Mouse (Mus musculus): ENCODE measurements around the gene Zswim8. TPM values are rescaled to one million over a fixed set of nuclear protein-coding genes. Genes with fewer than 3 reads are reported as not detected.

Zswim8 gene
- polyA plus RNA-seq, 1 experiment from 2014 or later, result 30.6 TPM

DNA sequence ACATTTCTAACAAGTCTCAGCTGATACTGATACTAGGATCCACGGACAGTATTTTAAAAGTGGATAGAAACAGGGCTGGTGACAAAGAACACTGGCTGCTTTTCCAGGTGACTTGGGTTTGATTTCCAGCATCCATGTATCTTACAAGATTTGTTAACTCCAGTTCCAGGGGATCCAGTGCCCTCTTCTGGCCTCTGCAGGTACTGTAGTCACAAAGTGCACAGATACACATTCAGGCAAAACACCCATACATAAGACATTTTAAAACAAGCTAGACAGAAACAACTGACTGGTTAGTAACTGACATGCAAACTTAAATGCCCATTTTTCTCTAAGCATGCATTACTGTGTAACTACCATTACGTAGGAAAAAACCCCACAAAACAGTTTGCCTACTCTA lies 34.4 kb upstream of the Zswim8 start:
- Histone ChIP-seq H3K9me3 (replicated peaks) (no peaks in the 10 kb centered on the region), H3K9ac (no peak overlapping the region), H3K27ac (no peak overlapping the region; the same call in 1 of the 2 replicates), H3K4me3 (replicated peaks) (0 out of 2 replicates have a peak overlapping the region, but pooled peaks have one; percentile 8), H3K4me2 (peak overlapping the region; percentile 70; the same call in 1 of the 2 replicates), H3K4me1 (peaks cover 14% of the 10 kb centered on the region), H3K36me3 (peaks cover 24% of the 10 kb centered on the region), H3K27me3 (peaks cover 8% of the 10 kb centered on the region)
- no peak for ATAC-seq (replicated peaks; ENCODE audit: low FRiP score)
- WGBS, result 92% methylated on average over 2 of the region's 2 CpGs

- H3K9me3 ChIP-seq (replicated peaks), result no peaks in the 10 kb centered on the region
- peak; percentile 41; the same call in 1 of the 2 replicates for ATAC-seq (replicated peaks; ENCODE audit: low FRiP score)
- peaks cover 31% of the 10 kb centered on the region for H3K36me3 ChIP-seq
- peak overlapping the region; percentile 98 for H3K27ac ChIP-seq
- H3K9ac ChIP-seq, result 0 out of 2 replicates have a peak overlapping the region, but pooled peaks have one; percentile 23
- H3K4me1 ChIP-seq, result peaks cover 14% of the 10 kb centered on the region
- WGBS, result 12% methylated on average over 13 of the region's 13 CpGs
- peaks cover 8% of the 10 kb centered on the region for H3K27me3 ChIP-seq
- peak overlapping the region; percentile 72 for H3K4me3 ChIP-seq (replicated peaks)
- H3K4me2 ChIP-seq, result peak overlapping the region; percentile 70
These were observed 33.7 kb upstream of the Zswim8 start for GRCm38 (mm10) chr14:20673735-20674063.

- peaks cover 14% of the 10 kb centered on the region for H3K4me1 ChIP-seq
- peaks cover 8% of the 10 kb centered on the region for H3K27me3 ChIP-seq
- H3K4me3 ChIP-seq (replicated peaks), result peak within 1 kb of the TSS; percentile 72
- peak within 1 kb of the TSS; percentile 70 for H3K4me2 ChIP-seq
- H3K36me3 ChIP-seq, result peaks cover 37% of the 10 kb centered on the region
- peak within 1 kb of the TSS; percentile 73 for H3K9ac ChIP-seq
- H3K9me3 ChIP-seq (replicated peaks), result no peaks in the 10 kb centered on the region
- WGBS, result 1% methylated on average over 43 of the region's 43 CpGs
- peak; percentile 97 for ATAC-seq (replicated peaks; ENCODE audit: low FRiP score)
- peak within 1 kb of the TSS; percentile 98 for H3K27ac ChIP-seq
These were observed 33.1 kb upstream of the Zswim8 start, which contains the start of gene Sec24c for GRCm38 (mm10) chr14:20674064-20674833. Gene Sec24c, plus strand, starts transcription at chr14:20674308.

GRCm38 (mm10) chr14:20677906-20678305 lies 29.4 kb upstream of the Zswim8 start:
- H3K4me3 ChIP-seq (replicated peaks), result no peak overlapping the region
- no peak overlapping the region for H3K4me2 ChIP-seq
- 95% methylated on average over 4 of the region's 4 CpGs for WGBS
- H3K27ac ChIP-seq, result no peak overlapping the region
- H3K9me3 ChIP-seq (replicated peaks), result no peaks in the 10 kb centered on the region
- no peak for ATAC-seq (replicated peaks; ENCODE audit: low FRiP score)
- H3K9ac ChIP-seq, result no peak overlapping the region
- peaks cover 73% of the 10 kb centered on the region for H3K36me3 ChIP-seq
- peaks cover 14% of the 10 kb centered on the region for H3K4me1 ChIP-seq
- no peaks in the 10 kb centered on the region for H3K27me3 ChIP-seq

GRCm38 (mm10) chr14:20681742-20682141 lies 25.6 kb upstream of the Zswim8 start:
- Histone ChIP-seq H3K27me3 (no peaks in the 10 kb centered on the region), H3K4me2 (no peak overlapping the region), H3K4me1 (no peaks in the 10 kb centered on the region), H3K4me3 (replicated peaks) (no peak overlapping the region), H3K9me3 (replicated peaks) (no peaks in the 10 kb centered on the region), H3K36me3 (peaks cover 100% of the 10 kb centered on the region), H3K27ac (no peak overlapping the region), H3K9ac (no peak overlapping the region)
- 97% methylated on average over 2 of the region's 2 CpGs for WGBS
- ATAC-seq (replicated peaks; ENCODE audit: low FRiP score), result no peak

DNA sequence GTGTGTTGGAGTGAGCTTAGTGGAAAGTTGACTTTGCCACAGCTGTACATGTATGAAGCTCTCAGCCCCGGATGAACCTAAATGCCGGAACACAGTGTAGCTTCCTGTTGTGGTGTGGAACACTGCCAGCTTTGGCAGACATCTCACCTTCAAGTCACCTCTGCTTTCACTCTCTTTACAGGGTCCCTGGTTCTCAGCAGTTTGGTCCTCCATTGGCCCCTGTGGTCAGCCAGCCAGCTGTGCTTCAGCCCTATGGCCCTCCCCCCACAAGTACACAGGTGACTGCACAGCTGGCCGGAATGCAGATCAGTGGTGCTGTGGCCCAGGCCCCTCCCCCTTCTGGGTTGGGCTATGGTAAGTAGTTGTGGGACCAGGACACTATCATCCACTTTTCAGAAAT lies 24.9 kb upstream of the Zswim8 start:
- H3K27ac ChIP-seq, result no peak overlapping the region
- H3K4me1 ChIP-seq, result no peaks in the 10 kb centered on the region
- no peak overlapping the region for H3K4me3 ChIP-seq (replicated peaks)
- no peak overlapping the region for H3K9ac ChIP-seq
- H3K36me3 ChIP-seq, result peaks cover 100% of the 10 kb centered on the region
- ATAC-seq (replicated peaks; ENCODE audit: low FRiP score), result peak; percentile 46; the same call in 1 of the 2 replicates
- no peak overlapping the region for H3K4me2 ChIP-seq
- WGBS, result 71% methylated on average over 3 of the region's 3 CpGs
- H3K27me3 ChIP-seq, result no peaks in the 10 kb centered on the region
- no peaks in the 10 kb centered on the region for H3K9me3 ChIP-seq (replicated peaks)

GRCm38 (mm10) chr14:20686576-20686975 lies 20.8 kb upstream of the Zswim8 start:
- no peak for ATAC-seq (replicated peaks; ENCODE audit: low FRiP score)
- WGBS, result 97% methylated on average over 3 of the region's 3 CpGs
- H3K4me3 ChIP-seq (replicated peaks), result no peak overlapping the region
- H3K36me3 ChIP-seq, result peaks cover 99% of the 10 kb centered on the region
- no peak overlapping the region for H3K9ac ChIP-seq
- no peaks in the 10 kb centered on the region for H3K27me3 ChIP-seq
- no peaks in the 10 kb centered on the region for H3K9me3 ChIP-seq (replicated peaks)
- H3K4me2 ChIP-seq, result no peak overlapping the region
- no peak overlapping the region for H3K27ac ChIP-seq
- no peaks in the 10 kb centered on the region for H3K4me1 ChIP-seq

- no peaks in the 10 kb centered on the region for H3K9me3 ChIP-seq (replicated peaks)
- ATAC-seq (replicated peaks; ENCODE audit: low FRiP score), result no peak
- H3K36me3 ChIP-seq, result peaks cover 99% of the 10 kb centered on the region
- WGBS, result 84% methylated on average over 2 of the region's 2 CpGs
- H3K27me3 ChIP-seq, result no peaks in the 10 kb centered on the region
- no peak overlapping the region for H3K4me2 ChIP-seq
- H3K27ac ChIP-seq, result no peak overlapping the region
- no peak overlapping the region for H3K9ac ChIP-seq
- H3K4me3 ChIP-seq (replicated peaks), result no peak overlapping the region
- H3K4me1 ChIP-seq, result peaks cover 7% of the 10 kb centered on the region; the same call in 1 of the 2 replicates
These were observed 18.3 kb upstream of the Zswim8 start for GRCm38 (mm10) chr14:20689009-20689408.

DNA sequence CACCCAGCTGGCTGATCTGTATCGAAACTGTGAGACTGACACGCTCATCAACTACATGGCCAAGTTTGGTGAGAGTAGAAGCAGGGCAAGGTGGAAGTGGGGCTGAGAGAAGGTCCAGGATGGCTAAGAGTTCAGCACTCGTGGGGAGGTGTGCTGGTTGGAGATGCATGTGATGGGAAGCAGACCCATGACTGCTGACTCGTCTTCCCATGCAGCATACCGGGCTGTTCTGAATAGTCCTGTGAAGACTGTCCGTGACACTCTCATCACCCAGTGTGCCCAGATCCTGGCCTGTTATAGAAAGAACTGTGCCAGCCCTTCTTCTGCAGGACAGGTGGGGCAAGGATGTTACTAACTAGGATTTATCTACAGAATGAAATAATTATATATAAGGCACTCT lies 15.6 kb upstream of the Zswim8 start:
- no peak overlapping the region for H3K4me2 ChIP-seq
- H3K27ac ChIP-seq, result no peak overlapping the region
- H3K9me3 ChIP-seq (replicated peaks), result no peaks in the 10 kb centered on the region
- WGBS, result 94% methylated on average over 6 of the region's 6 CpGs
- H3K9ac ChIP-seq, result no peak overlapping the region
- no peak overlapping the region for H3K4me3 ChIP-seq (replicated peaks)
- no peaks in the 10 kb centered on the region for H3K27me3 ChIP-seq
- H3K36me3 ChIP-seq, result peaks cover 76% of the 10 kb centered on the region
- no peak for ATAC-seq (replicated peaks; ENCODE audit: low FRiP score)
- H3K4me1 ChIP-seq, result peaks cover 25% of the 10 kb centered on the region

GRCm38 (mm10) chr14:20693589-20694101 lies 13.7 kb upstream of the Zswim8 start:
- Histone ChIP-seq H3K4me1 (peaks cover 44% of the 10 kb centered on the region), H3K4me3 (replicated peaks) (no peak overlapping the region), H3K36me3 (peaks cover 67% of the 10 kb centered on the region), H3K9me3 (replicated peaks) (no peaks in the 10 kb centered on the region), H3K9ac (no peak overlapping the region), H3K27ac (no peak overlapping the region), H3K4me2 (no peak overlapping the region), H3K27me3 (no peaks in the 10 kb centered on the region)
- no peak for ATAC-seq (replicated peaks; ENCODE audit: low FRiP score)
- WGBS, result 86% methylated on average over 10 of the region's 10 CpGs

DNA sequence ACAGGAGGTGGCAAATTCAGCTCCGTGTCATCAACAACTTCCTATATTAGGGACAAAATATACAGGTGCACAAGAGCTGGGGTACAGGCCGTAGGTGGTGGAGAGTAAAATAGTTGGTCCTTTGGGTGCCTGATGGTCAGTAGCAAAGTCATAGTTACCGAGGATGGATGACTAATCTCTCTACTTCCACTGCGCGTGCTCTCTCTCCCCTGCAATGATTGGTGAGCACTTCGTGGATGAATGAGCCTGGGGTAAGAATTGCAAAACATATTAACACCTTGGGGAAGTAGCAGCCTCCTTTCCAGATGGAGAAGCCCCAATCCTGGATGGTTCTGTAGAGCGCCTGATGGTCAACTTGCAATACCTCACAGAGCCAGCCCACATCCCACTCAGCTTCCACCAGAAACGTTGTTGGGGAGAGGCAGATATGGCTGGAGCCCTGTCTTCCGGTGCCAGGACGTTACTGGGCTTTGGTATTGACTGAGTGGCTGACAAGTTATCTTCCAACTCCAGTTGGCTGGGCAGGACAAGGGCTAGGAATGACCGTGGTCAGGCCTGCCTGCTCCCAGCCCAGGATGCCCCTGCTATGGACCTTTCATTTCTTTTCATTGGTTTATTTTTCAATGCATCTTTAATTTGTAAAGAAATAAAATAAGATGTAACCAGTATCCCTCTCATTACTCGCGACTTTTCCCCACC lies 13.0 kb upstream of the Zswim8 start:
- H3K9ac ChIP-seq, result peak overlapping the region; percentile 96
- peak; percentile 30 for ATAC-seq (replicated peaks; ENCODE audit: low FRiP score)
- 42% methylated on average over 13 of the region's 13 CpGs for WGBS
- H3K4me2 ChIP-seq, result peak overlapping the region; percentile 78
- peak overlapping the region; percentile 100 for H3K27ac ChIP-seq
- H3K9me3 ChIP-seq (replicated peaks), result no peaks in the 10 kb centered on the region
- H3K36me3 ChIP-seq, result peaks cover 66% of the 10 kb centered on the region
- peaks cover 49% of the 10 kb centered on the region for H3K4me1 ChIP-seq
- no peaks in the 10 kb centered on the region for H3K27me3 ChIP-seq
- peak overlapping the region; percentile 96 for H3K4me3 ChIP-seq (replicated peaks)

Measured in kidney, embryonic 15.5 days (tissue).